Mouse (Mus musculus): ENCODE measurements at regions not wholly inside any gene's neighbourhood (a gene's known extent, or its start where the extent isn't known, plus 50 kb on each side); places are given as distances from the start of the nearest gene placed in this dataset.

GRCm38 (mm10) chr3:39109756-39110392, 223.1 kb downstream of the Fat4 start:
- TF ChIP-seq CTCF (IDR thresholded peaks at IDR 0.05; ENCODE audit: low read depth, low read length) (no peak), POLR2A (IDR thresholded peaks at IDR 0.05; ENCODE audit: extremely low read depth, insufficient read depth, low read length) (no peak)
- no peaks in the 10 kb centered on the region for H3K27me3 ChIP-seq (ENCODE audit: control insufficient read depth, insufficient read depth, low read length)
- WGBS: 87% methylated on average over 5 of the region's 5 CpGs
- H3K79me2 ChIP-seq (ENCODE audit: control insufficient read depth, insufficient read depth, low read length): no peaks in the 10 kb centered on the region
- no peaks in the 10 kb centered on the region for H3K4me1 ChIP-seq (ENCODE audit: control insufficient read depth, insufficient read depth, low read length)
- no peaks in the 10 kb centered on the region for H3K36me3 ChIP-seq (ENCODE audit: control insufficient read depth, insufficient read depth, low read length)
- H3K4me3 ChIP-seq (ENCODE audit: insufficient read depth, low read depth, low read length): no peak overlapping the region
- no peak overlapping the region for H3K27ac ChIP-seq (replicated peaks; ENCODE audit: insufficient read depth, low read depth, low read length)
- no peak for DNase-seq (ENCODE audit: extremely low read depth, low read depth, low spot score)
- no peak overlapping the region for H3K9ac ChIP-seq (ENCODE audit: low read depth, low read length)

- Histone ChIP-seq H3K79me2 (ENCODE audit: control insufficient read depth, insufficient read depth, low read length) (no peaks in the 10 kb centered on the region), H3K36me3 (ENCODE audit: control insufficient read depth, insufficient read depth, low read length) (no peaks in the 10 kb centered on the region), H3K4me3 (ENCODE audit: insufficient read depth, low read depth, low read length) (no peak overlapping the region), H3K27me3 (ENCODE audit: control insufficient read depth, insufficient read depth, low read length) (no peaks in the 10 kb centered on the region), H3K9ac (ENCODE audit: low read depth, low read length) (no peak overlapping the region), H3K4me1 (ENCODE audit: control insufficient read depth, insufficient read depth, low read length) (no peaks in the 10 kb centered on the region), H3K27ac (replicated peaks; ENCODE audit: insufficient read depth, low read depth, low read length) (no peak overlapping the region)
- TF ChIP-seq CTCF (IDR thresholded peaks at IDR 0.05; ENCODE audit: low read depth, low read length) (no peak), POLR2A (IDR thresholded peaks at IDR 0.05; ENCODE audit: extremely low read depth, insufficient read depth, low read length) (no peak)
- WGBS: 69% methylated on average over 3 of the region's 3 CpGs
- DNase-seq (ENCODE audit: extremely low read depth, low read depth, low spot score): no peak
Measured at GRCm38 (mm10) chr3:39114056-39114455, 227.3 kb downstream of the Fat4 start.

GRCm38 (mm10) chr3:39114826-39115225, 228.1 kb downstream of the Fat4 start:
- Histone ChIP-seq H3K27ac (replicated peaks; ENCODE audit: insufficient read depth, low read depth, low read length) (no peak overlapping the region), H3K27me3 (ENCODE audit: control insufficient read depth, insufficient read depth, low read length) (no peaks in the 10 kb centered on the region), H3K9ac (ENCODE audit: low read depth, low read length) (no peak overlapping the region), H3K4me3 (ENCODE audit: insufficient read depth, low read depth, low read length) (no peak overlapping the region), H3K79me2 (ENCODE audit: control insufficient read depth, insufficient read depth, low read length) (no peaks in the 10 kb centered on the region), H3K36me3 (ENCODE audit: control insufficient read depth, insufficient read depth, low read length) (no peaks in the 10 kb centered on the region), H3K4me1 (ENCODE audit: control insufficient read depth, insufficient read depth, low read length) (no peaks in the 10 kb centered on the region)
- TF ChIP-seq POLR2A (IDR thresholded peaks at IDR 0.05; ENCODE audit: extremely low read depth, insufficient read depth, low read length) (no peak), CTCF (IDR thresholded peaks at IDR 0.05; ENCODE audit: low read depth, low read length) (no peak)
- WGBS: 83% methylated on average over 3 of the region's 3 CpGs
- no peak for DNase-seq (ENCODE audit: extremely low read depth, low read depth, low spot score)

GRCm38 (mm10) chr3:39115441-39115840, 228.7 kb downstream of the Fat4 start:
- 30% methylated on average over 1 of the region's 1 CpGs for WGBS
- Histone ChIP-seq H3K4me1 (ENCODE audit: control insufficient read depth, insufficient read depth, low read length) (no peaks in the 10 kb centered on the region), H3K36me3 (ENCODE audit: control insufficient read depth, insufficient read depth, low read length) (no peaks in the 10 kb centered on the region), H3K27ac (replicated peaks; ENCODE audit: insufficient read depth, low read depth, low read length) (no peak overlapping the region), H3K27me3 (ENCODE audit: control insufficient read depth, insufficient read depth, low read length) (no peaks in the 10 kb centered on the region), H3K4me3 (ENCODE audit: insufficient read depth, low read depth, low read length) (no peak overlapping the region), H3K79me2 (ENCODE audit: control insufficient read depth, insufficient read depth, low read length) (no peaks in the 10 kb centered on the region), H3K9ac (ENCODE audit: low read depth, low read length) (no peak overlapping the region)
- no peak for TF ChIP-seq CTCF (IDR thresholded peaks at IDR 0.05; ENCODE audit: low read depth, low read length)
- no peak for TF ChIP-seq POLR2A (IDR thresholded peaks at IDR 0.05; ENCODE audit: extremely low read depth, insufficient read depth, low read length)
- DNase-seq (ENCODE audit: extremely low read depth, low read depth, low spot score): no peak

- Histone ChIP-seq H3K4me3 (ENCODE audit: insufficient read depth, low read depth, low read length) (no peak overlapping the region), H3K36me3 (ENCODE audit: control insufficient read depth, insufficient read depth, low read length) (no peaks in the 10 kb centered on the region), H3K79me2 (ENCODE audit: control insufficient read depth, insufficient read depth, low read length) (no peaks in the 10 kb centered on the region), H3K9ac (ENCODE audit: low read depth, low read length) (no peak overlapping the region), H3K4me1 (ENCODE audit: control insufficient read depth, insufficient read depth, low read length) (no peaks in the 10 kb centered on the region), H3K27me3 (ENCODE audit: control insufficient read depth, insufficient read depth, low read length) (no peaks in the 10 kb centered on the region), H3K27ac (replicated peaks; ENCODE audit: insufficient read depth, low read depth, low read length) (no peak overlapping the region)
- TF ChIP-seq POLR2A (IDR thresholded peaks at IDR 0.05; ENCODE audit: extremely low read depth, insufficient read depth, low read length): no peak
- TF ChIP-seq CTCF (IDR thresholded peaks at IDR 0.05; ENCODE audit: low read depth, low read length): no peak
- no peak for DNase-seq (ENCODE audit: extremely low read depth, low read depth, low spot score)
- whole genome bisulfite sequencing: 86% methylated on average over 1 of the region's 1 CpGs
Measured at GRCm38 (mm10) chr3:39122250-39122649, 235.5 kb downstream of the Fat4 start.

GRCm38 (mm10) chr3:39130532-39130931, 243.8 kb downstream of the Fat4 start:
- Histone ChIP-seq H3K4me3 (ENCODE audit: insufficient read depth, low read depth, low read length) (no peak overlapping the region), H3K9ac (ENCODE audit: low read depth, low read length) (no peak overlapping the region), H3K27me3 (ENCODE audit: control insufficient read depth, insufficient read depth, low read length) (no peaks in the 10 kb centered on the region), H3K27ac (replicated peaks; ENCODE audit: insufficient read depth, low read depth, low read length) (no peak overlapping the region), H3K79me2 (ENCODE audit: control insufficient read depth, insufficient read depth, low read length) (no peaks in the 10 kb centered on the region), H3K4me1 (ENCODE audit: control insufficient read depth, insufficient read depth, low read length) (no peaks in the 10 kb centered on the region), H3K36me3 (ENCODE audit: control insufficient read depth, insufficient read depth, low read length) (no peaks in the 10 kb centered on the region)
- WGBS: 81% methylated on average over 3 of the region's 3 CpGs
- DNase-seq (ENCODE audit: extremely low read depth, low read depth, low spot score): no peak
- TF ChIP-seq CTCF (IDR thresholded peaks at IDR 0.05; ENCODE audit: low read depth, low read length): no peak
- no peak for TF ChIP-seq POLR2A (IDR thresholded peaks at IDR 0.05; ENCODE audit: extremely low read depth, insufficient read depth, low read length)

Data from liver, adult 2 months (tissue).